Mouse (Mus musculus): ENCODE data around the gene Mettl26. TPM values are rescaled to one million over a fixed set of nuclear protein-coding genes. Genes with fewer than 3 reads are reported as not detected.

Gene Mettl26
- polyA plus RNA-seq, 1 experiment = 76.5 TPM

GRCm38 (mm10) chr17:25830806-25831431, 44.0 kb upstream of the Mettl26 start:
- H3K4me1 ChIP-seq (ENCODE audit: control insufficient read depth, insufficient read depth, low read length) = peaks cover 5% of the 10 kb centered on the region
- no peak overlapping the region for H3K27ac ChIP-seq (ENCODE audit: insufficient read depth, low read length)
- peak overlapping the region; percentile 79; the same call in 1 of the 2 replicates for H3K4me3 ChIP-seq (ENCODE audit: insufficient read depth, low read length)
- no peak for TF ChIP-seq CTCF (IDR thresholded peaks at IDR 0.05; ENCODE audit: extremely low read depth, insufficient read depth, low read length)
- no peak for TF ChIP-seq POLR2A (IDR thresholded peaks at IDR 0.05; ENCODE audit: extremely low read depth, insufficient read depth, low read length)

GRCm38 (mm10) chr17:25831451-25832281, 43.2 kb upstream of the Mettl26 start:
- peaks cover 6% of the 10 kb centered on the region for H3K4me1 ChIP-seq (ENCODE audit: control insufficient read depth, insufficient read depth, low read length)
- H3K27ac ChIP-seq (ENCODE audit: insufficient read depth, low read length) = no peak overlapping the region
- no peak for TF ChIP-seq CTCF (IDR thresholded peaks at IDR 0.05; ENCODE audit: extremely low read depth, insufficient read depth, low read length)
- 0 out of 2 replicates have a peak, but pooled peaks have one; percentile 12 for TF ChIP-seq POLR2A (IDR thresholded peaks at IDR 0.05; ENCODE audit: extremely low read depth, insufficient read depth, low read length)
- H3K4me3 ChIP-seq (ENCODE audit: insufficient read depth, low read length) = peak overlapping the region; percentile 79

GRCm38 (mm10) chr17:25832436-25833290, 42.2 kb upstream of the Mettl26 start:
- H3K4me1 ChIP-seq (ENCODE audit: control insufficient read depth, insufficient read depth, low read length) = peaks cover 6% of the 10 kb centered on the region
- TF ChIP-seq POLR2A (IDR thresholded peaks at IDR 0.05; ENCODE audit: extremely low read depth, insufficient read depth, low read length) (0 out of 2 replicates have a peak, but pooled peaks have one; percentile 44), CTCF (IDR thresholded peaks at IDR 0.05; ENCODE audit: extremely low read depth, insufficient read depth, low read length) (no peak)

GRCm38 (mm10) chr17:25833291-25833663, 41.6 kb upstream of the Mettl26 start, which contains the start of gene Stub1:
Gene Stub1 (minus strand): TSS chr17:25833404.
- Histone ChIP-seq H3K27ac (ENCODE audit: insufficient read depth, low read length) (peak within 1 kb of the TSS; percentile 97), H3K4me1 (ENCODE audit: control insufficient read depth, insufficient read depth, low read length) (peaks cover 6% of the 10 kb centered on the region), H3K4me3 (ENCODE audit: insufficient read depth, low read length) (peak within 1 kb of the TSS; percentile 79)
- TF ChIP-seq CTCF (IDR thresholded peaks at IDR 0.05; ENCODE audit: extremely low read depth, insufficient read depth, low read length) (no peak), POLR2A (IDR thresholded peaks at IDR 0.05; ENCODE audit: extremely low read depth, insufficient read depth, low read length) (peak; percentile 24; the same call in 1 of the 2 replicates)

More at GRCm38 (mm10) chr17:25832436-25833290, 42.2 kb upstream of the Mettl26 start:
- Histone ChIP-seq H3K4me3 (ENCODE audit: insufficient read depth, low read length) (peak overlapping the region; percentile 79), H3K27ac (ENCODE audit: insufficient read depth, low read length) (peak overlapping the region; percentile 97)

- TF ChIP-seq POLR2A (IDR thresholded peaks at IDR 0.05; ENCODE audit: extremely low read depth, insufficient read depth, low read length) (no peak), CTCF (IDR thresholded peaks at IDR 0.05; ENCODE audit: extremely low read depth, insufficient read depth, low read length) (no peak)
- Histone ChIP-seq H3K4me3 (ENCODE audit: insufficient read depth, low read length) (peak overlapping the region; percentile 79), H3K27ac (ENCODE audit: insufficient read depth, low read length) (0 out of 2 replicates have a peak overlapping the region, but pooled peaks have one; percentile 97), H3K4me1 (ENCODE audit: control insufficient read depth, insufficient read depth, low read length) (peaks cover 6% of the 10 kb centered on the region)
These were observed 40.8 kb upstream of the Mettl26 start for GRCm38 (mm10) chr17:25833961-25834594.

- H3K4me1 ChIP-seq (ENCODE audit: control insufficient read depth, insufficient read depth, low read length) = peaks cover 6% of the 10 kb centered on the region
- no peak overlapping the region for H3K27ac ChIP-seq (ENCODE audit: insufficient read depth, low read length)
- peak overlapping the region; percentile 79; the same call in 1 of the 2 replicates for H3K4me3 ChIP-seq (ENCODE audit: insufficient read depth, low read length)
- no peak for TF ChIP-seq POLR2A (IDR thresholded peaks at IDR 0.05; ENCODE audit: extremely low read depth, insufficient read depth, low read length)
- no peak for TF ChIP-seq CTCF (IDR thresholded peaks at IDR 0.05; ENCODE audit: extremely low read depth, insufficient read depth, low read length)
These were observed 40.2 kb upstream of the Mettl26 start for GRCm38 (mm10) chr17:25834595-25835222.

- TF ChIP-seq POLR2A (IDR thresholded peaks at IDR 0.05; ENCODE audit: extremely low read depth, insufficient read depth, low read length) = no peak
- TF ChIP-seq CTCF (IDR thresholded peaks at IDR 0.05; ENCODE audit: extremely low read depth, insufficient read depth, low read length) = no peak
- H3K4me1 ChIP-seq (ENCODE audit: control insufficient read depth, insufficient read depth, low read length) = peaks cover 6% of the 10 kb centered on the region
- peak overlapping the region; percentile 51; the same call in 1 of the 2 replicates for H3K4me3 ChIP-seq (ENCODE audit: insufficient read depth, low read length)
- no peak overlapping the region for H3K27ac ChIP-seq (ENCODE audit: insufficient read depth, low read length)
These were observed 39.6 kb upstream of the Mettl26 start for GRCm38 (mm10) chr17:25835301-25835700.

GRCm38 (mm10) chr17:25835816-25836215, 39.1 kb upstream of the Mettl26 start:
- Histone ChIP-seq H3K4me1 (ENCODE audit: control insufficient read depth, insufficient read depth, low read length) (peaks cover 6% of the 10 kb centered on the region), H3K27ac (ENCODE audit: insufficient read depth, low read length) (peak overlapping the region; percentile 69; the same call in 1 of the 2 replicates), H3K4me3 (ENCODE audit: insufficient read depth, low read length) (peak overlapping the region; percentile 51; the same call in 1 of the 2 replicates)
- TF ChIP-seq POLR2A (IDR thresholded peaks at IDR 0.05; ENCODE audit: extremely low read depth, insufficient read depth, low read length) = no peak
